Mouse (Mus musculus) heart, postnatal 10 days (tissue): ENCODE measurements at regions not wholly inside any gene's neighbourhood (a gene's known extent, or its start where the extent isn't known, plus 50 kb on each side); places are given as distances from the start of the nearest gene placed in this dataset.
"Not testable (repeated sequence)": the region's sequence is repeated elsewhere in the genome, so short reads cannot be mapped to it uniquely, and the experiment has no call there.

Experiments
- DNase-seq, 2 experiments: peaks; one replicate each; pipeline ENCODE4 v3.0.0; 2021
- intact Hi-C: fragments of 180-260 bp; cut with DNase I; formaldehyde crosslinking; loops from one replicate; pipeline ENCODE4 v1.15.1; 2025

DNA sequence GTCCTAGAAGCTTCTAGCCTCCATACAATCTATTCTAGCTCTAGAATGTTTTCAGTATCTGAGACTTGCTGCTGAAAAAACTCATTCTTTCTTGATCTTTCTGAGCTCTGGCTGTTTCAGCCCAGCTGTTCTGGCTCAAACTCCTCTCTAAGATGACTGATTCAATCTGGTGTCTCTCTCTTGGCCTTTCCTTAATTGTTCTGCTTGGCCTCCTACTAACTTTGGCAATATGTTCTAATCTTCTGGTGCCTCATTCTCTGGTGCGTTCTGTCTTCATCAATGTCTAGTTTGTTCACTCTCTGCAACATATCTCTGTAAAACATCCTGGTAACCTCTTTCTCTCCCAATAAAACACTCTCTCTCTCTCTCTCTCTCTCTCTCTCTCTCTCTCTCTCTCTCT lies 302.6 kb upstream of the Kdm8 start:
- intact Hi-C loops, result no loop called here
- peak; percentile 7 to 22 for DNase-seq

DNA sequence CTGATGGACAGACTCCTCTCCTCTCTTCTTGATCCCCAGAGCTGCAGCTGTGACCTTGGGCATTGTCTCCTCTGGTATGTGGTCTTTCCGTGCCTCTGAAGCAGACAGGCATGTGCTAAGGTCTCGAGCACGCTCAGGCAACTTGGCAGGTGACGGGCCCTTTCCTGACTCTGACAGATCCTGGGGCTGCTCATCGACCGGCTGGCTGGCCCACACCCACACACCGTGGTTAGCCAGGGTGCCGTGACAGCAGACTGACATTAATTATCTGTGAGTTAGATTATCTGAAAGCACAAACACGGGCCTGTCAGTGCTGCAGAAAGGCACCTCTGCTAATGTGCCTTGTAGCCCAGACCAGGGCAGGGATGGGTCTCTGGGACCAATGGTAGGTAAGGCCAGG lies 298.5 kb upstream of the Kdm8 start:
- DNase-seq, result peak; percentile 3 to 13
- intact Hi-C loops, result no loop called here

DNA sequence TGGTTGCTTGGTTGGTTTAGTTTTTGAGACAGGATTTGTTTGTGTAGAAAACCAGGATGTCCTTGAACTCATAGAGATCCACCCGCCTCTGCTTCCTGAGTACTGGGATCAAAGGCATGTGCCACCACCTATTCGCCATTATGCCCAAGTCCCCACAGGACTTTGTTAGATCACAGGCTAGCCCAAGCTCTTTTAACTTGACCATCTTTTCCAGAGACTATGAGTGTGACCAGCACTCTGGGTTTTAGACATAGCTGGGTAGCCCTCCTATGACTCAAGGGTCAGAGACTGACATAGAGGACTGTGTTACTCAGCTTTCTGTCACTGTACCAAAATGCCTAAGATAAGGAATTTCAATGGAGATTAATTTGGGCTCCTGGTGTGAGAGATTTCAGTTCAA lies 295.3 kb upstream of the Kdm8 start:
- DNase-seq, result no peak
- intact Hi-C loops, result no loop called here

DNA sequence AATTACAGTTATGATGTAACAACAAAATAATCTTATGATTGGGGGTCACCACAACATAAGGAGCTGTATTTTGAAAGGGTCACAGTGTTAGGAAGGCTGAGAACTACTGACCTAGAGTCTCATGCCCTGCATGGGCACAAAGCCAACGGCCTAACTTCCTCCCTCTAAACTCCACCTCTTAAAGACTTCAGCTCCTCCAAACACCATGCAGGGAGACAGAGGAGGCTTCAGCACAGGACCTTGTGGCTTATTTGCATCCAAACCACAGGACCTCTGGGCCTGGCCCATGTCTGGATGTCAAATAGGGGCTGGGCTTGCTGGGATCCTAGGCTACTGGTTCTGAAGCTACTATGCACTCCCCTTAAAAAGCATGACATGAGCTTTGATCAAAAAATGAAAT lies 294.7 kb upstream of the Kdm8 start:
- DNase-seq, result no peak
- intact Hi-C loops, result no loop called here

DNA sequence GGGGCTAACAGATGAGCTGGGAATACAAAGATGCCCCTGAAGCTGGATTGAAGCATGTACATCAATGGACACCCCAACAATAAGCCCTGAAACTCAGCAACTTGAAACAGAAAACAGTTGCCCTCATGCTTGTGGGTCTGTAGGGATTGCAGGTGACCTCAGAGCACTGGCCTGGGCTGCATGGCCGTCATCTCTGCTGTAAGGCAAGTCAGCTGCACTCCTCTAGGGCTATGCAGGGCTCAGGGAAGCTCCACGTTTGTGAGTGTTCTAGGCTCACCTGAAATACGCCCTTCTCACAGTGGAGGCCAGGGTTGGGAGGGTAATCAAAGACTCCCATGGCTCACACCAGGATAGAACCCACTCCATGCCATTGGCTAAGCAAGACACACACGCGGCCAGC lies 292.2 kb upstream of the Kdm8 start:
- intact Hi-C loops, result no loop called here
- DNase-seq, result no peak

DNA sequence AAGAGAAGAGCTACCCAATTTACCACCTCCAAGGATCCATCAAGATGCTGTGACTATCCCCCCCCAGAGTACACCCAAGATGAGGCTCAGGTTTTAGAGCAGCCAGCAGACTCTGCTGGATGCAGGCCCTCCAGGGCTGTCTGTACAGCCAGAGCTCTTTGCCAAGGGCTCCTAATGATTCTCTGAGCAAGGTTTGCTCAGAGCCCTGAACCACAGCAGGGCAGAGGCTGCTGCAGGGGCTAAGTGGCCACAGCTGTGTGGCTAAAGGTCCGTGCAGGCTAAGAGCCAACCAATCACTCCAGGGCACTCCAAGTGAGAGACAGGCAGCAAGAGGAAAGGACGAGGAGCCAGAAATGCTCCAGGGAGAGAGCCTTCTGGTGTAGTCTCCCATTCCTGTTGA lies 289.2 kb upstream of the Kdm8 start:
- intact Hi-C loops, result no loop called here
- no peak for DNase-seq

DNA sequence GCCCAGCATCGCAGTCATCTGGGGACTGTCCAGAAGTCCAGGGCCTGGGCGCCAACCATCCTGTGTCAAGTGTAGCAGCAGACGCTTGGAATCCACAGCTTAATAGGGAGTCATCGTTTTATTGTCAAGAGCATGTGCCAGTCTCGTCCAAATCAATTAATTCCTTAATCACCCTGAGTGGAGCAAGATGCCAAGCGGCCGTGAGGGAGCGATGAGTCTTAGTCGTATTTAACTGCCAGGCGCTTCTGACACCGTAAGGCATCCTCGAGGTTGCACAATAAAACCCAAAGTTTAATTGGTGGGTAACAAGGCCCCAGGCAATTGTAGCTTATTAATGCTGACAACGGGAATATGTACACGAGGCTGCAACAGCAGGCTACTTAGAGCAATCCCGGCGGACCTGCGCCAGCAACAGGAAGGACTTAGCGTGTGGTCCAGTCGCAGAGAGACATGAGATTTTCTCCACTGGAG lies 277.6 kb upstream of the Kdm8 start:
- DNase-seq, result no peak

GRCm38 (mm10) chr7:125167666-125168065 lies 276.8 kb upstream of the Kdm8 start:
- intact Hi-C loops, result no loop called here
- no peak for DNase-seq

More for the DNA sequence above, 277.6 kb upstream of the Kdm8 start:
- intact Hi-C loops, result no loop called here

DNA sequence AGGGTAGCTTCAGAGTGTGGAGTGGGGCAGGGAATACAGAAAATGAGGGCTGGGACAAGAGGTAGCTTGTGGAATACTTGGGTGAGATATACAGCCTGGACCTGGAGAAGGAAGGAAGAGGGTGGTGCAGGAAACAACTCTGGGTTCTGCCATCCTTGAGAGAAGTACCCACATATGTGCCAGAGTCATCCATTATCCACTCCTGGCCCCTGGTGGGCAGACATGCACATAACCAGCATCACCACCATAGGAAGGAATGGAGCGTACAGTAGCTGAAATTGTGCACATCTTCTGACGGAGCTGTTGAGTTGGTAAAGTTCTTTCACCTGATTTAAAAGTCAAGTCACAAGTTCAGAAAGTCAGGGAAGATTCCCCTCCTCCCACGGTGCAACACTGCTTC lies 262.9 kb upstream of the Kdm8 start:
- intact Hi-C loops, result loop anchor here (1.0 to 10.0 kb wide), 5 partner anchors 211 to 1657 kb away; no protein-coding TSS in a partner anchor
- DNase-seq, result peak; percentile 26 to 40

GRCm38 (mm10) chr7:125182266-125182665 lies 262.2 kb upstream of the Kdm8 start:
- no peak for DNase-seq
- intact Hi-C loops, result loop anchor here (5.0 to 10.0 kb wide), 3 partner anchors 397 to 1657 kb away; no protein-coding TSS in a partner anchor

- DNase-seq, result not testable (repeated sequence)
- intact Hi-C loops, result loop anchor here (5.0 to 10.0 kb wide), 3 partner anchors 398 to 1658 kb away; no protein-coding TSS in a partner anchor
Measured at GRCm38 (mm10) chr7:125183011-125183410, 261.5 kb upstream of the Kdm8 start.

DNA sequence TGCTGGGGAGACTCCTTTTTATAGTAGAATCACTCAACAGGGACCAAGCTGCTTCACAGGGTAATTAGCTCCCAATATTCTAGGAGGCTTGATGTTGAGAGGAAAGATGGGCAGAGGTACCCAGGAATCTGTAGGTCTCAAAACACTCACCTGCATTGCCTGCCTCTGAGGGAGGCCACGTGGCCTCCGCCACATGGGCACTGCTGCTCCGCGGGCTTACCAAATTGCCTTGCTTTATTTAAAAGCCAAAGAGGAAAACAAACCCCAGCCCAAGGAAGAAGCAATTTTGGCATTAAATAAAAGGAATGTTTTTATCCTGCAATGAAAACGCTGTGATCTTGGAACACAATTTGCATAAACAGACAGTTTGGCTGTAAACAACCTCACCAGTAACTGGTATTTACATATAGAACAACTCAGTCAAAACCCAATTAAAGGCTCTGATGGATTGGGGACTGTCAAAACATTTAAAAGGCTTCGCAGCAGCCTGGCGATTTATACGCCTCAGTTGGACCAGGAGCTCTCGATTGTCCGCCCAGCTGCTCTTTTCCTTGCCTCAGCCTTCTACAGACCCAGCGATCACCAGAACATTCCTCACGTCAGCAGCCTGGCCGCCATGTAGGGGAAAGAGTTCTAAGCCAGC lies 259.3 kb upstream of the Kdm8 start:
- no peak for DNase-seq
- intact Hi-C loops, result loop anchor here (10.0 kb wide), 2 partner anchors 400 to 1660 kb away; no protein-coding TSS in a partner anchor

DNA sequence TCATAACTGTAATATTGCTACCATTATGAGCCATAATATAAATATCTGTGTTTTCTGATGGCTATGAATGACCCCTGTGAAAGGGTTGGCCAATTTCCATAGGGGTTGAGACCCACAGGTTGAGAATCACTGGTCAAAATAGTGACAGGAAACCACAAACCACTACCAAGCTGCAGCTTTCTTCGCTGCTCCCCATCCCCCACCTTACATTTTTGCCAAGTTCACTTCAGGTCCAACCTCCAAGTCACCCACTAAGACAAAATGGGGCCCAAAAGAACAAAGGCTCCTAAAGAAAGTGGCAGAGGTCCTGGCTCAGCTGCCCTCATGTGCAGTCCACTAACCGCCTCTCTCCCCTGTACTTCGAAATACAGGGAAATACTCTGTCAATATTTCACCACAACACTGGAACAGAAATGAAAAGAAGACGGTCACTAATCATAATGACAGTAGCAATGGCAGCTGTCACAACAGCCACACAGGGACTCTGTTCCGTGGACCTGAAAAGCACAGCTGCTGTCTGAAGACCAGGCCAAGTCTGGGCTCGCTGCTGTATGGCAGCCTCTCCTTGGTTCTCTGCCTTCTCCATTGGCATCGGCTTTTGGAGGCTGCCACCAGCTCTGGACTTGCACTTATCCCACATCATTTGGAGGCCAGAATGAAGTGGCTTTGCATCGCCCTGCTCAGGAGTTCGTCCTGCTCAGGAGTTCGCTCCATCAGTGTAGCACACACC lies 257.3 kb upstream of the Kdm8 start:
- intact Hi-C loops, result loop anchor here (10.0 kb wide), 2 partner anchors 402 to 1662 kb away; no protein-coding TSS in a partner anchor
- no peak for DNase-seq

- no peak for DNase-seq
- intact Hi-C loops, result loop anchor here (10.0 kb wide), 2 partner anchors 404 to 1664 kb away; no protein-coding TSS in a partner anchor
Measured at GRCm38 (mm10) chr7:125188986-125189385, 255.5 kb upstream of the Kdm8 start.

- intact Hi-C loops, result no loop called here
- DNase-seq, result no peak
Measured at GRCm38 (mm10) chr7:125190067-125190466, 254.4 kb upstream of the Kdm8 start.

DNA sequence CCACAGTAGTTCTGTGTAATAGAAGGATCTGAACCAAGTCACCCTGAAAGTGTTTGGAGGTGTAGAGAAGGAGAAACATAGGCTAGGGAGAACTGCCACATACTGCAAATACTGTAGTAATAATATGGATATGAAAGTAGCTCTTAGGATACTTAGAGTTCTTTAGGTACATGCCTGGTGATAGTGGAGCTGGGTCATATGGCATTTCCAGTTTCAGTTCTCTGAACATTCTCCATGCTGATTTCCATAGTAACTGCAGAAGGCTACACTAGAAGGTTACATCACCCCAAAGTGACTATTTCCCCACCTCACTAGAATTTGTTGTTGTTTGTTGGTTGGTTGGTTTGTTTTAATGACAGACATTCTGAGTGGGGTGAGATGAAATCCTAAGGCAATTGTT lies 253.2 kb upstream of the Kdm8 start:
- intact Hi-C loops, result no loop called here
- DNase-seq, result no peak

- intact Hi-C loops, result no loop called here
- DNase-seq, result no peak
Measured at GRCm38 (mm10) chr7:125211346-125211973, 233.0 kb upstream of the Kdm8 start.

DNA sequence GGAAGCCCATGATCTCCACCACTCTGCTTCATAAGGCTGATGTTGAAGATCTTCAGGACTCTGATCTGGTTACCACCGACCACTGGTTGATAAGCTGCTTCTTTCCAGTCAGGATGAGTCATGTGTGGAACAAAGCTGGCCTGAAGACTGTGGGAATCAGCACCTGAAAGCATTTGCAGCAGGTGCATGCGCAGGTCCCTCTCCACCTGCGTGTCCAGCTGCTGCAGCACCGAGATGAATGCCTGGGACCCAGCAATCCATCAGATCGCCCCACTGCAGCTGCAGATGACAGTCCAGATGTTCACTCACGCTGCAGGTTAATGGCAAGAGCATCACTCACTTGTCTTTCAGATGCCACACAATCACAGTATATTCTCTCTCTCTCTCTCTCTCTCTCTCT lies 230.4 kb upstream of the Kdm8 start:
- intact Hi-C loops, result no loop called here
- DNase-seq, result no peak

- no peak for DNase-seq
- intact Hi-C loops, result no loop called here
Measured at GRCm38 (mm10) chr7:125217630-125218029, 226.8 kb upstream of the Kdm8 start.

- intact Hi-C loops, result no loop called here
- no peak for DNase-seq
Measured at GRCm38 (mm10) chr7:125222684-125223083, 221.8 kb upstream of the Kdm8 start.

DNA sequence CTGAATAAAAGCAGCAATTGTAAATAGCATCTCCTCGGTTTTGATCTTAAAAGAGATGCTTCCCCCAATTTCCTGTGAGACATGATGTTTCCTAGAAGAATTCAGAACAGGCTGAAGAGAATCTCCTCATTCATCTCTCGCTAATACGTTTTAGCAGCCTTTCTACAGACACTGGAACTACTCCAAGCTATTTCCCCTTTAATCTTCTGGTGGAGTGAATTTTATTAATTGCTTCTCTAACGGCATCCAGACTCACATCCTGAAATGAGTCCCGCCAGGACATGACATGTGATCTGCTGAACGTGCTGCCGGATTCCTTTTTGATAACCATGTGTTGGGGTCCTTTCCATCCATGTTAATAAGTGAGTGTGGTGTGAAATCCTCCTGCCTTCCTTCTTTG lies 209.6 kb upstream of the Kdm8 start:
- no peak for DNase-seq
- intact Hi-C loops, result no loop called here
